Mouse (Mus musculus) midbrain, embryonic 10.5 days (tissue): ENCODE data around the gene Opcml. TPM values are rescaled to one million over a fixed set of nuclear protein-coding genes. Genes with fewer than 3 reads are reported as not detected.

Experiments
- DNase-seq: peaks from one replicate; pipeline ENCODE4 v3.0.0-alpha.2; 2017; ENCODE audit warnings: low spot score
- H3K27ac ChIP-seq: fragments of 300-500 bp; sonication (generic); replicated peaks from 2 replicates; pipeline ENCODE4 v1.5.1; 2016; ENCODE audit warnings: mild to moderate bottlenecking
- H3K27me3 ChIP-seq: fragments of 300-500 bp; sonication (generic); 2 replicates; pipeline ENCODE4 v1.6.1; 2016; ENCODE audit warnings: low read depth, mild to moderate bottlenecking; ENCODE audit not compliant: poor library complexity, severe bottlenecking
- H3K36me3 ChIP-seq: fragments of 300-500 bp; sonication (generic); 2 replicates; pipeline ENCODE4 v1.6.1; 2016; ENCODE audit warnings: mild to moderate bottlenecking, moderate library complexity
- H3K4me1 ChIP-seq: fragments of 300-500 bp; sonication (generic); 2 replicates; pipeline ENCODE4 v1.6.1; 2016
- H3K4me3 ChIP-seq: fragments of 300-500 bp; sonication (generic); 2 replicates; pipeline ENCODE4 v1.5.1; 2016; ENCODE audit warnings: mild to moderate bottlenecking, moderate library complexity
- H3K9me3 ChIP-seq: fragments of 300-500 bp; sonication (generic); replicated peaks from 2 replicates; pipeline ENCODE4 v1.6.1; 2016; ENCODE audit warnings: mild to moderate bottlenecking
- WGBS: fragments of 180-500 bp; shearing (Covaris S2); methylation state at CpG from one replicate; pipeline ENCODE4 v1.1.7; 2016; 5-methylcytosine and 5-hydroxymethylcytosine counted together
- polyA plus RNA-seq: library from polyadenylated mRNA; unstranded; fragments of >200 nt; fragmentation: Nextera tagmentation; extraction: Ambion mirVana; gene quantifications from 2 replicates; pipeline ENCODE4 v1.2.1, GENCODE M21; 2016

The Opcml gene
- polyA plus RNA-seq, 1 experiment from 2014 or later, result 2.0 TPM

GRCm38 (mm10) chr9:27986604-27987588, 196.3 kb downstream of the Opcml start:
- DNase-seq, result no peak

GRCm38 (mm10) chr9:27991611-27992010, 201.0 kb downstream of the Opcml start:
- H3K27ac ChIP-seq, result no peak overlapping the region
- no peak for DNase-seq
- H3K4me1 ChIP-seq, result no peaks in the 10 kb centered on the region
- no peaks in the 10 kb centered on the region for H3K9me3 ChIP-seq
- no peaks in the 10 kb centered on the region for H3K27me3 ChIP-seq
- H3K4me3 ChIP-seq, result no peak overlapping the region
- 89% methylated on average over 4 of the region's 4 CpGs for WGBS
- no peaks in the 10 kb centered on the region for H3K36me3 ChIP-seq

More at GRCm38 (mm10) chr9:27986604-27987588, 196.3 kb downstream of the Opcml start:
- Histone ChIP-seq H3K27ac (no peak overlapping the region), H3K27me3 (no peaks in the 10 kb centered on the region), H3K9me3 (no peaks in the 10 kb centered on the region), H3K4me3 (no peak overlapping the region), H3K4me1 (no peaks in the 10 kb centered on the region), H3K36me3 (no peaks in the 10 kb centered on the region)
- 85% methylated on average over 8 of the region's 8 CpGs for WGBS

- Histone ChIP-seq H3K36me3 (no peaks in the 10 kb centered on the region), H3K9me3 (no peaks in the 10 kb centered on the region), H3K27me3 (no peaks in the 10 kb centered on the region), H3K4me1 (no peaks in the 10 kb centered on the region), H3K4me3 (no peak overlapping the region), H3K27ac (no peak overlapping the region)
- DNase-seq, result no peak
- WGBS, result 90% methylated on average over 7 of the region's 7 CpGs
Observed at GRCm38 (mm10) chr9:27996536-27996935, 206.0 kb downstream of the Opcml start.

- no peak for DNase-seq
Observed at GRCm38 (mm10) chr9:27998767-27999166, 208.2 kb downstream of the Opcml start.

GRCm38 (mm10) chr9:28003131-28003530, 212.6 kb downstream of the Opcml start:
- H3K27me3 ChIP-seq, result no peaks in the 10 kb centered on the region
- no peaks in the 10 kb centered on the region for H3K36me3 ChIP-seq
- H3K4me1 ChIP-seq, result no peaks in the 10 kb centered on the region
- no peak overlapping the region for H3K27ac ChIP-seq
- H3K9me3 ChIP-seq, result 0 out of 2 replicates have a peak, but pooled peaks cover 3% of the 10 kb centered on the region
- no peak for DNase-seq
- no peak overlapping the region for H3K4me3 ChIP-seq
- 84% methylated on average over 3 of the region's 3 CpGs for WGBS

More at GRCm38 (mm10) chr9:27998767-27999166, 208.2 kb downstream of the Opcml start:
- Histone ChIP-seq H3K36me3 (no peaks in the 10 kb centered on the region), H3K4me1 (no peaks in the 10 kb centered on the region), H3K9me3 (no peaks in the 10 kb centered on the region), H3K27me3 (no peaks in the 10 kb centered on the region), H3K4me3 (no peak overlapping the region), H3K27ac (no peak overlapping the region)
- 51% methylated on average over 4 of the region's 4 CpGs for WGBS

GRCm38 (mm10) chr9:28011483-28011882, 220.9 kb downstream of the Opcml start:
- Histone ChIP-seq H3K4me3 (no peak overlapping the region), H3K9me3 (0 out of 2 replicates have a peak, but pooled peaks cover 2% of the 10 kb centered on the region), H3K27ac (no peak overlapping the region), H3K4me1 (peaks cover 8% of the 10 kb centered on the region; the same call in 1 of the 2 replicates), H3K27me3 (no peaks in the 10 kb centered on the region), H3K36me3 (no peaks in the 10 kb centered on the region)
- DNase-seq, result no peak
- 44% methylated on average over 8 of the region's 8 CpGs for whole genome bisulfite sequencing

GRCm38 (mm10) chr9:28012664-28013063, 222.1 kb downstream of the Opcml start:
- Histone ChIP-seq H3K27me3 (no peaks in the 10 kb centered on the region), H3K9me3 (no peaks in the 10 kb centered on the region), H3K27ac (no peak overlapping the region), H3K4me1 (peaks cover 8% of the 10 kb centered on the region; the same call in 1 of the 2 replicates), H3K4me3 (no peak overlapping the region), H3K36me3 (no peaks in the 10 kb centered on the region)
- 80% methylated on average over 7 of the region's 7 CpGs for WGBS
- DNase-seq, result no peak

- no peak for DNase-seq
- 68% methylated on average over 3 of the region's 3 CpGs for WGBS
Observed at GRCm38 (mm10) chr9:28013192-28013591, 222.6 kb downstream of the Opcml start.

GRCm38 (mm10) chr9:28028156-28028555, 237.6 kb downstream of the Opcml start:
- DNase-seq, result no peak
- H3K36me3 ChIP-seq, result no peaks in the 10 kb centered on the region
- 89% methylated on average over 5 of the region's 5 CpGs for WGBS
- peaks cover 4% of the 10 kb centered on the region; the same call in 1 of the 2 replicates for H3K4me1 ChIP-seq
- H3K9me3 ChIP-seq, result no peaks in the 10 kb centered on the region
- H3K27ac ChIP-seq, result no peak overlapping the region
- no peak overlapping the region for H3K4me3 ChIP-seq
- no peaks in the 10 kb centered on the region for H3K27me3 ChIP-seq

More at GRCm38 (mm10) chr9:28013192-28013591, 222.6 kb downstream of the Opcml start:
- Histone ChIP-seq H3K4me3 (no peak overlapping the region), H3K4me1 (peaks cover 8% of the 10 kb centered on the region; the same call in 1 of the 2 replicates), H3K27me3 (no peaks in the 10 kb centered on the region), H3K36me3 (no peaks in the 10 kb centered on the region), H3K27ac (no peak overlapping the region), H3K9me3 (no peaks in the 10 kb centered on the region)

- no peaks in the 10 kb centered on the region for H3K36me3 ChIP-seq
- 81% methylated on average over 7 of the region's 7 CpGs for WGBS
- no peaks in the 10 kb centered on the region for H3K9me3 ChIP-seq
- no peak for DNase-seq
- no peak overlapping the region for H3K27ac ChIP-seq
- peaks cover 4% of the 10 kb centered on the region; the same call in 1 of the 2 replicates for H3K4me1 ChIP-seq
- H3K27me3 ChIP-seq, result no peaks in the 10 kb centered on the region
- no peak overlapping the region for H3K4me3 ChIP-seq
Observed at GRCm38 (mm10) chr9:28028788-28029393, 238.3 kb downstream of the Opcml start.

- H3K27me3 ChIP-seq, result no peaks in the 10 kb centered on the region
- H3K4me1 ChIP-seq, result no peaks in the 10 kb centered on the region
- no peaks in the 10 kb centered on the region for H3K36me3 ChIP-seq
- no peak overlapping the region for H3K4me3 ChIP-seq
- no peaks in the 10 kb centered on the region for H3K9me3 ChIP-seq
- H3K27ac ChIP-seq, result no peak overlapping the region
- 92% methylated on average over 2 of the region's 2 CpGs for whole genome bisulfite sequencing
- no peak for DNase-seq
Observed at GRCm38 (mm10) chr9:28049157-28049556, 258.6 kb downstream of the Opcml start.

- Histone ChIP-seq H3K27ac (no peak overlapping the region), H3K4me1 (no peaks in the 10 kb centered on the region), H3K4me3 (no peak overlapping the region), H3K27me3 (no peaks in the 10 kb centered on the region), H3K9me3 (no peaks in the 10 kb centered on the region), H3K36me3 (no peaks in the 10 kb centered on the region)
- DNase-seq, result no peak
- WGBS, result 85% methylated on average over 2 of the region's 2 CpGs
Observed at GRCm38 (mm10) chr9:28057171-28057845, 266.7 kb downstream of the Opcml start.
